Mouse (Mus musculus) neural tube, embryonic 15.5 days (tissue): Measurements from ENCODE around the gene Tdrd9. TPM values are rescaled to one million over a fixed set of nuclear protein-coding genes. Genes with fewer than 3 reads are reported as not detected.
A peak's percentile ranks its signal among the peaks of the same experiment; 100 is the strongest.

Source experiments
- ATAC-seq: fragments of 200-750 bp; cut with Nextera tagmentation; 2 replicates; pipeline ENCODE4 v1.8.0; 2017; ENCODE audit warnings: mild to moderate bottlenecking, moderate TSS enrichment, moderate library complexity; ENCODE audit not compliant: low FRiP score
- H3K27ac ChIP-seq: fragments of 300-500 bp; sonication (generic); replicated peaks from 2 replicates; pipeline ENCODE4 v1.5.1; 2015; ENCODE audit warnings: mild to moderate bottlenecking, inconsistent platforms
- H3K27me3 ChIP-seq: fragments of 300-500 bp; sonication (generic); replicated peaks from 2 replicates; pipeline ENCODE4 v1.6.1; 2015; ENCODE audit warnings: inconsistent platforms
- H3K36me3 ChIP-seq: fragments of 300-500 bp; sonication (generic); 2 replicates; pipeline ENCODE4 v1.6.1; 2015; ENCODE audit warnings: inconsistent platforms
- H3K4me1 ChIP-seq: fragments of 300-500 bp; sonication (generic); 2 replicates; pipeline ENCODE4 v1.6.1; 2015; ENCODE audit warnings: inconsistent platforms
- H3K4me2 ChIP-seq: fragments of 300-500 bp; sonication (generic); 2 replicates; pipeline ENCODE4 v1.6.1; 2015; ENCODE audit warnings: inconsistent platforms, mild to moderate bottlenecking, moderate library complexity
- H3K4me3 ChIP-seq: fragments of 300-500 bp; sonication (generic); replicated peaks from 2 replicates; pipeline ENCODE4 v1.5.1; 2015; ENCODE audit warnings: mild to moderate bottlenecking, inconsistent platforms
- H3K9ac ChIP-seq: fragments of 300-500 bp; sonication (generic); replicated peaks from 2 replicates; pipeline ENCODE4 v1.6.1; 2015; ENCODE audit warnings: mild to moderate bottlenecking, inconsistent platforms
- H3K9me3 ChIP-seq: fragments of 300-500 bp; sonication (generic); replicated peaks from 2 replicates; pipeline ENCODE4 v1.6.1; 2016; ENCODE audit warnings: inconsistent platforms
- WGBS: fragments of 180-500 bp; shearing (Covaris S2); methylation state at CpG from one replicate; pipeline ENCODE4 v1.1.7; 2015; ENCODE audit warnings: mixed read lengths; 5-methylcytosine and 5-hydroxymethylcytosine counted together
- polyA plus RNA-seq: library from polyadenylated mRNA; unstranded; fragments of >200 nt; fragmentation: Nextera tagmentation; extraction: Ambion mirVana; gene quantifications from 2 replicates; pipeline ENCODE4 v1.2.1, GENCODE M21; 2015

The Tdrd9 gene
- polyA plus RNA-seq, 1 experiment from 2014 or later: 0.37 TPM

GRCm38 (mm10) chr12:112039169-112039568, 67.8 kb downstream of the Tdrd9 start:
- 94% methylated on average over 10 of the region's 10 CpGs for WGBS

GRCm38 (mm10) chr12:112042681-112043080, 71.3 kb downstream of the Tdrd9 start:
- H3K9ac ChIP-seq: no peak overlapping the region
- H3K36me3 ChIP-seq: no peaks in the 10 kb centered on the region
- ATAC-seq: no peak
- no peaks in the 10 kb centered on the region for H3K27me3 ChIP-seq
- no peak overlapping the region for H3K4me2 ChIP-seq
- H3K4me1 ChIP-seq: no peaks in the 10 kb centered on the region
- H3K4me3 ChIP-seq: no peak overlapping the region
- 88% methylated on average over 14 of the region's 14 CpGs for whole genome bisulfite sequencing
- no peaks in the 10 kb centered on the region for H3K9me3 ChIP-seq
- H3K27ac ChIP-seq: no peak overlapping the region

More at GRCm38 (mm10) chr12:112039169-112039568, 67.8 kb downstream of the Tdrd9 start:
- Histone ChIP-seq H3K9ac (no peak overlapping the region), H3K9me3 (no peaks in the 10 kb centered on the region), H3K4me2 (no peak overlapping the region), H3K4me3 (no peak overlapping the region), H3K27me3 (no peaks in the 10 kb centered on the region), H3K4me1 (no peaks in the 10 kb centered on the region), H3K27ac (no peak overlapping the region), H3K36me3 (no peaks in the 10 kb centered on the region)
- ATAC-seq: no peak

- H3K27ac ChIP-seq: no peak overlapping the region
- no peak overlapping the region for H3K4me2 ChIP-seq
- H3K9me3 ChIP-seq: no peaks in the 10 kb centered on the region
- no peak overlapping the region for H3K4me3 ChIP-seq
- WGBS: 8% methylated on average over 6 of the region's 6 CpGs
- H3K27me3 ChIP-seq: no peaks in the 10 kb centered on the region
- no peak overlapping the region for H3K9ac ChIP-seq
- no peaks in the 10 kb centered on the region for H3K36me3 ChIP-seq
- no peak for ATAC-seq
- no peaks in the 10 kb centered on the region for H3K4me1 ChIP-seq
These were observed 106.3 kb downstream of the Tdrd9 start for GRCm38 (mm10) chr12:112077651-112078050.

- H3K9me3 ChIP-seq: no peaks in the 10 kb centered on the region
- WGBS: 77% methylated on average over 8 of the region's 8 CpGs
- no peaks in the 10 kb centered on the region for H3K36me3 ChIP-seq
- no peak for ATAC-seq
- H3K27ac ChIP-seq: no peak overlapping the region
- no peaks in the 10 kb centered on the region for H3K27me3 ChIP-seq
- no peak overlapping the region for H3K4me2 ChIP-seq
- H3K4me1 ChIP-seq: no peaks in the 10 kb centered on the region
- H3K9ac ChIP-seq: no peak overlapping the region
- H3K4me3 ChIP-seq: no peak overlapping the region
These were observed 108.6 kb downstream of the Tdrd9 start for GRCm38 (mm10) chr12:112079911-112080310.

- Histone ChIP-seq H3K27ac (no peak overlapping the region), H3K9me3 (no peaks in the 10 kb centered on the region), H3K36me3 (no peaks in the 10 kb centered on the region), H3K9ac (no peak overlapping the region), H3K27me3 (no peaks in the 10 kb centered on the region), H3K4me2 (no peak overlapping the region), H3K4me3 (no peak overlapping the region), H3K4me1 (no peaks in the 10 kb centered on the region)
- WGBS: 96% methylated on average over 4 of the region's 4 CpGs
- ATAC-seq: no peak
These were observed 109.6 kb downstream of the Tdrd9 start for GRCm38 (mm10) chr12:112080911-112081310.

- Histone ChIP-seq H3K4me2 (no peak overlapping the region), H3K4me1 (no peaks in the 10 kb centered on the region), H3K9me3 (no peaks in the 10 kb centered on the region), H3K4me3 (no peak overlapping the region), H3K27me3 (no peaks in the 10 kb centered on the region), H3K36me3 (no peaks in the 10 kb centered on the region), H3K9ac (no peak overlapping the region), H3K27ac (no peak overlapping the region)
- 54% methylated on average over 1 of the region's 1 CpGs for WGBS
- no peak for ATAC-seq
These were observed 110.9 kb downstream of the Tdrd9 start for GRCm38 (mm10) chr12:112082241-112082640.

- Histone ChIP-seq H3K9me3 (no peaks in the 10 kb centered on the region), H3K4me2 (no peak overlapping the region), H3K27ac (no peak overlapping the region), H3K4me3 (no peak overlapping the region), H3K4me1 (peaks cover 6% of the 10 kb centered on the region; the same call in 1 of the 2 replicates), H3K36me3 (no peaks in the 10 kb centered on the region), H3K9ac (no peak overlapping the region), H3K27me3 (no peaks in the 10 kb centered on the region)
- WGBS: 75% methylated on average over 3 of the region's 3 CpGs
- no peak for ATAC-seq
These were observed 114.9 kb downstream of the Tdrd9 start for GRCm38 (mm10) chr12:112086250-112086649.

- 81% methylated on average over 6 of the region's 6 CpGs for WGBS
- Histone ChIP-seq H3K4me1 (peaks cover 6% of the 10 kb centered on the region; the same call in 1 of the 2 replicates), H3K4me2 (no peak overlapping the region), H3K36me3 (no peaks in the 10 kb centered on the region), H3K27ac (no peak overlapping the region), H3K9ac (no peak overlapping the region), H3K4me3 (no peak overlapping the region), H3K27me3 (no peaks in the 10 kb centered on the region), H3K9me3 (no peaks in the 10 kb centered on the region)
- no peak for ATAC-seq
These were observed 115.4 kb downstream of the Tdrd9 start for GRCm38 (mm10) chr12:112086726-112087125.

GRCm38 (mm10) chr12:112088609-112089324, 117.4 kb downstream of the Tdrd9 start:
- ATAC-seq: no peak
- Histone ChIP-seq H3K4me3 (no peak overlapping the region), H3K9me3 (no peaks in the 10 kb centered on the region), H3K4me2 (no peak overlapping the region), H3K36me3 (no peaks in the 10 kb centered on the region), H3K27me3 (0 out of 2 replicates have a peak, but pooled peaks cover 3% of the 10 kb centered on the region), H3K9ac (no peak overlapping the region), H3K27ac (no peak overlapping the region), H3K4me1 (peaks cover 6% of the 10 kb centered on the region; the same call in 1 of the 2 replicates)
- 60% methylated on average over 12 of the region's 12 CpGs for WGBS

GRCm38 (mm10) chr12:112091054-112091453, 119.7 kb downstream of the Tdrd9 start:
- H3K9me3 ChIP-seq: no peaks in the 10 kb centered on the region
- no peak overlapping the region for H3K4me3 ChIP-seq
- no peak overlapping the region for H3K27ac ChIP-seq
- peaks cover 6% of the 10 kb centered on the region; the same call in 1 of the 2 replicates for H3K4me1 ChIP-seq
- no peaks in the 10 kb centered on the region for H3K36me3 ChIP-seq
- peak overlapping the region; percentile 31 for H3K4me2 ChIP-seq
- H3K27me3 ChIP-seq: 0 out of 2 replicates have a peak, but pooled peaks cover 3% of the 10 kb centered on the region
- 9% methylated on average over 12 of the region's 12 CpGs for WGBS
- H3K9ac ChIP-seq: no peak overlapping the region
- ATAC-seq: no peak; the same call in 1 of the 2 replicates

GRCm38 (mm10) chr12:112094261-112094880, 123.0 kb downstream of the Tdrd9 start:
- Histone ChIP-seq H3K36me3 (no peaks in the 10 kb centered on the region), H3K27me3 (0 out of 2 replicates have a peak, but pooled peaks cover 3% of the 10 kb centered on the region)
- WGBS: 87% methylated on average over 8 of the region's 8 CpGs

More at GRCm38 (mm10) chr12:112094261-112094880, 123.0 kb downstream of the Tdrd9 start:
- no peak overlapping the region for H3K27ac ChIP-seq
- no peak overlapping the region for H3K9ac ChIP-seq
- peaks cover 6% of the 10 kb centered on the region; the same call in 1 of the 2 replicates for H3K4me1 ChIP-seq
- no peak overlapping the region for H3K4me3 ChIP-seq
- H3K9me3 ChIP-seq: no peaks in the 10 kb centered on the region
- no peak for ATAC-seq
- no peak overlapping the region for H3K4me2 ChIP-seq
